Mouse (Mus musculus) thymus, adult 2 months (tissue): ENCODE measurements around the gene Anapc13.

ENCODE experiments used
- CTCF ChIP-seq: fragments of 200-500 bp; IDR thresholded peaks from 2 replicates; pipeline ENCODE4 v1.5.1; 2012; ENCODE audit warnings: mild to moderate bottlenecking, control low read depth, low read length, moderate library complexity, borderline replicate concordance; ENCODE audit not compliant: control insufficient read depth, poor library complexity, insufficient read depth; ENCODE audit errors: extremely low read depth
- POLR2A ChIP-seq: fragments of 200-500 bp; IDR thresholded peaks from 2 replicates; pipeline ENCODE4 v1.6.1; 2012; ENCODE audit warnings: mild to moderate bottlenecking, low read length, control low read depth, moderate library complexity; ENCODE audit not compliant: control insufficient read depth, poor library complexity, insufficient read depth; ENCODE audit errors: extremely low read depth

DNA sequence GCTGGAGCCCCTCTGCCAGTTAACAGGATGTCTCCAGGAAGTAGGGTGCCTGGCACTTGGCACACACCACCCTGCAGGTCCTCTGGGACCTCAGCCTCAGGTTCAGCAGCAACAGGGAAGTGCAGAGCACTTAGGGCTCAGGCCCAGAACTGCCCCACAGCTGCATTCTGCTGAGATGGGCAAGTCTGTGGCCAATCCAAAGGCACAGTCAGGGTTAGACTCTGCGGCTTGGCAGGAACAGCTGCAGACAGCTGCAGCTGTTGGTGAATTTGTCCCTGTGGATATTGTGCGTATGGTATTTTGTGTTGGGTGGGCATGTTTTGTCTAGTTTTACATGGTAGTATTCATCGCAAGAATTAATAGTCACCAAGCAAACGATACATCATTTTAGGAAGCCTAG lies 6.1 kb downstream of the Anapc13 start:
- TF ChIP-seq POLR2A (no peak), CTCF (no peak)
